Mouse (Mus musculus) liver, adult 2 months (tissue): ENCODE measurements around the gene Slc27a4. TPM values are rescaled to one million over a fixed set of nuclear protein-coding genes. Genes with fewer than 3 reads are reported as not detected.
A peak's percentile ranks its signal among the peaks of the same experiment; 100 is the strongest.

ENCODE experiments used
- DNase-seq: peaks from one replicate; pipeline ENCODE4 v3.0.0-alpha.2; 2011; ENCODE audit warnings: low read depth, low spot score; ENCODE audit errors: extremely low read depth
- H3K27ac ChIP-seq: fragments of 200-500 bp; replicated peaks from 2 replicates; pipeline ENCODE4 v1.5.1; 2012; ENCODE audit warnings: low read depth, mild to moderate bottlenecking, control low read depth, inconsistent platforms, low read length; ENCODE audit not compliant: insufficient read depth
- H3K27me3 ChIP-seq: fragments of 200-500 bp; 2 replicates; pipeline ENCODE4 v1.6.1; 2012; ENCODE audit warnings: mild to moderate bottlenecking, moderate library complexity, low read length, inconsistent platforms; ENCODE audit not compliant: control insufficient read depth, insufficient read depth
- H3K36me3 ChIP-seq: fragments of 200-500 bp; 2 replicates; pipeline ENCODE4 v1.6.1; 2012; ENCODE audit warnings: low read length, inconsistent platforms; ENCODE audit not compliant: control insufficient read depth, insufficient read depth
- H3K4me1 ChIP-seq: fragments of 200-500 bp; 2 replicates; pipeline ENCODE4 v1.6.1; 2011; ENCODE audit warnings: low read length; ENCODE audit not compliant: control insufficient read depth, insufficient read depth
- H3K4me3 ChIP-seq: fragments of 200-500 bp; 2 replicates; pipeline ENCODE4 v1.5.1; 2011; ENCODE audit warnings: low read depth, mild to moderate bottlenecking, control low read depth, low read length, moderate library complexity; ENCODE audit not compliant: insufficient read depth
- H3K79me2 ChIP-seq: fragments of 200-500 bp; 2 replicates; pipeline ENCODE4 v1.6.1; 2012; ENCODE audit warnings: inconsistent platforms, mild to moderate bottlenecking, low read length, moderate library complexity; ENCODE audit not compliant: control insufficient read depth, insufficient read depth
- H3K9ac ChIP-seq: fragments of 200-500 bp; 2 replicates; pipeline ENCODE4 v1.6.1; 2012; ENCODE audit warnings: low read depth, mild to moderate bottlenecking, control low read depth, inconsistent platforms, low read length
- CTCF ChIP-seq: fragments of 200-500 bp; IDR thresholded peaks from 2 replicates; pipeline ENCODE4 v1.5.1; 2011; ENCODE audit warnings: low read depth, low read length, control low read depth
- POLR2A ChIP-seq: fragments of 200-500 bp; IDR thresholded peaks from 2 replicates; pipeline ENCODE4 v1.6.1; 2011; ENCODE audit warnings: low read length, control low read depth; ENCODE audit not compliant: insufficient read depth; ENCODE audit errors: extremely low read depth
- WGBS: fragments of 180-500 bp; shearing (Covaris S2); methylation state at CpG from one replicate; pipeline ENCODE4 v1.1.7; 2018; 5-methylcytosine and 5-hydroxymethylcytosine counted together
- polyA plus RNA-seq: library from polyadenylated mRNA; depleted of rRNA; stranded (reverse); fragments of >200 nt; gene quantifications from 2 replicates; pipeline ENCODE4 v1.2.3, GENCODE M21; 2012
- total RNA-seq: library from RNA; depleted of rRNA; stranded (reverse); fragments of >200 nt; gene quantifications from 2 replicates; pipeline ENCODE4 v1.2.3, GENCODE M21; 2014

Slc27a4 gene
- total and polyA plus RNA-seq, 2 experiments, result 9.2 to 31.5 TPM

GRCm38 (mm10) chr2:29817426-29818232, 15.2 kb downstream of the Slc27a4 start:
- Histone ChIP-seq H3K27me3 (no peaks in the 10 kb centered on the region), H3K27ac (no peak overlapping the region), H3K4me1 (no peaks in the 10 kb centered on the region), H3K36me3 (peaks cover 4% of the 10 kb centered on the region), H3K79me2 (no peaks in the 10 kb centered on the region), H3K4me3 (no peak overlapping the region), H3K9ac (no peak overlapping the region)
- TF ChIP-seq CTCF (peak; percentile 74), POLR2A (no peak)
- peak; percentile 49 for DNase-seq
- WGBS, result 40% methylated on average over 8 of the region's 8 CpGs

DNA sequence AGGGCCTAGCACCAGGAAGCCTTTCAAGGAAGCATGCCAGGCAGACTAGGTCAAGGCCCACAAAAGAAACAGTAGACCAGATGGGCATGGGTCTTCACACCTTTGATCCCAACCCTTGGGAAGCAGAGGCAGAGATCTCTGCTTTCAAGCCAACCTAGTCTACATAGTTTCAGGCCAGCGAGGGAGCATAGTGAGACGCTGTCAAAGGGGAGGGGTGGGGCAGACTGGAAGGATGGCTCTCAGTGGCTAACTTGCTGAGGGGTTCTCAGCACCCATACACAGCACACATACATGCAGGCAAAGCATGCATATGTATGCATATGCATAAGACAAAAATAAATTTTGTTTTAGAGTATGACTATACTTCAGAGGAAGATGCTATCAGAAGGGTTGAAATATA, 16.9 kb downstream of the Slc27a4 start:
- H3K79me2 ChIP-seq, result no peaks in the 10 kb centered on the region
- H3K27me3 ChIP-seq, result no peaks in the 10 kb centered on the region
- no peaks in the 10 kb centered on the region for H3K4me1 ChIP-seq
- no peak for DNase-seq
- no peak overlapping the region for H3K27ac ChIP-seq
- no peaks in the 10 kb centered on the region for H3K36me3 ChIP-seq
- no peak overlapping the region for H3K4me3 ChIP-seq
- TF ChIP-seq POLR2A (no peak), CTCF (no peak)
- no peak overlapping the region for H3K9ac ChIP-seq
- WGBS, result 56% methylated on average over 2 of the region's 2 CpGs

DNA sequence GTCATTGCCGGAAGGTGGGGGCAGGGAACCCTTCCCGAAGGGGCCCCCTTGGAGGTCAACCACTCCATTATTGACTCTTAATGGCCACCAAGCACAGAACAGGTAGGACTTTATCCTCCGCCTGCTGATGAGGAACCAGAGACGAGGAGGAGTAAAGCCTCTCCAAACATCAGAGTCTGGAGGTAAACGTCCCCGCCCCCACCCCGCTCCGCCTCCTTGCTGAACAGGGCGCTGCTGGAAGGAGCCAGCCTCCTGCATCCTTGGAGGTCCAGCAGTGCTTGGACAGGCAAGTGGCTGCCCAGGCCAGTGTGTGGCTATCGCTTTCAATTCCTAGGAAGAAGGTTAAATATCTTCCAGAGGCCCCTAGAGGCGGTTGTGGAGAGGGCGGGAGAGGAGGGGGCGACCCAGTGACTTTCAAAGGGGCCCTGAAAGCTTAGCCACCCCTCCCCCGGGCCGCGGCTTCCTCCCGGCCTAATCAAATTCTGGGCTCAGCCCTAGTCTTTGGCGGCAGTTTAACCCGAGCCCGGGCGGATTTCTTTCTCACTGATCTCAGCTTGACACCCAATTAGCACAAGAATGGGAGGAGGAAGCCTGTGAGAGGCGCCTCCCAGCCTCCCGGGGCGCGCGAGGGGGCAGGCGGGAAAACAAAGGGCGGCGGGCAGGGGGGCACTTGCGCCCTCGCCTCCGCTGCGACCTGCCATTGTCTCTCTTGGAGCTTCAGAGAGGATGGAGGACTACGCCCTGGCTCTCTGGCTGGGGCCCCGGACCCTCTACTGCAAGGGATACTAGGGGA, 17.8 kb downstream of the Slc27a4 start, which contains the start of gene Urm1:
TSS of gene Urm1 (plus strand) at position 51 of the 793 bp plus-strand sequence.
- peak within 1 kb of the TSS; percentile 32 for H3K9ac ChIP-seq
- H3K36me3 ChIP-seq, result no peaks in the 10 kb centered on the region
- 5% methylated on average over 35 of the region's 35 CpGs for WGBS
- H3K27ac ChIP-seq, result no peak within 1 kb of the TSS; the same call in 1 of the 2 replicates
- H3K4me3 ChIP-seq, result peak within 1 kb of the TSS; percentile 49
- TF ChIP-seq CTCF, result no peak
- no peak for TF ChIP-seq POLR2A
- DNase-seq, result no peak
- no peaks in the 10 kb centered on the region for H3K27me3 ChIP-seq
- H3K4me1 ChIP-seq, result no peaks in the 10 kb centered on the region
- no peaks in the 10 kb centered on the region for H3K79me2 ChIP-seq

DNA sequence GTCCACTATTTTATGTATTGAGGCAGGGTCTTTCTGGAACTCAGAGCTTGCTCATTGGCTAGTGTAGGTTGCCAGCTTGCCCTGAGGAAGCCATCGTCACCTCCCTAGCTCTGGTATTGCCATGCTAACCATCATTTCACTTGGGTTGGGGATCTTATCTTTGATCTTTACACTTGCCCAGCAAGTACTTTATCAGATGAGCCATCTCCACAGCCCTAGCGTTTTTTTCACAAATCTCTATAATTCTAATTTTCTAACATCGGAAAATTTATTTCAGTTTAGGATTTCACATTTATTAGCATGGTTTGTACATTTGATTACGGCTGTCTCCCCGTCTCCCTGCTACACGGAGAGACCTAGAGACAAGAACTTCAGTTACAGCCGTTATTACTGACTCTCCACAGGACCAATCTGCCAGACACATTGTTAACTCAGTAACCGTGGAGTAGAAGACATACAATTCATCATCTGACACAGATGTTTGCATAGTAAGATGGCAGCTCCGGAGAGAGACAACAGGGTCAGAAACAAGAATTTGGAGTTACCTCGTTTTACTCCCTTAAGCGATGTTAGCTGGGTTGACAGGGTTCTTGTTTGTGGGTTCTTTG, 24.0 kb downstream of the Slc27a4 start:
- Histone ChIP-seq H3K9ac (peak overlapping the region; percentile 64), H3K4me3 (peak overlapping the region; percentile 60), H3K27ac (peak overlapping the region; percentile 53), H3K79me2 (peaks cover 13% of the 10 kb centered on the region; the same call in 1 of the 2 replicates), H3K27me3 (no peaks in the 10 kb centered on the region), H3K4me1 (peaks cover 11% of the 10 kb centered on the region), H3K36me3 (no peaks in the 10 kb centered on the region)
- TF ChIP-seq CTCF (no peak), POLR2A (no peak)
- WGBS, result 12% methylated on average over 11 of the region's 11 CpGs
- no peak for DNase-seq

GRCm38 (mm10) chr2:29826926-29827708, 24.7 kb downstream of the Slc27a4 start:
- under 1% methylated on average over 48 of the region's 48 CpGs for WGBS
- H3K36me3 ChIP-seq, result no peaks in the 10 kb centered on the region

More at GRCm38 (mm10) chr2:29826926-29827708, 24.7 kb downstream of the Slc27a4 start:
- Histone ChIP-seq H3K4me1 (peaks cover 11% of the 10 kb centered on the region), H3K4me3 (peak overlapping the region; percentile 89), H3K27ac (peak overlapping the region; percentile 53), H3K9ac (peak overlapping the region; percentile 80), H3K79me2 (peaks cover 15% of the 10 kb centered on the region; the same call in 1 of the 2 replicates), H3K27me3 (no peaks in the 10 kb centered on the region)
- peak; percentile 90 for DNase-seq
- 0 out of 2 replicates have a peak, but pooled peaks have one; percentile 21 for TF ChIP-seq POLR2A
- TF ChIP-seq CTCF, result no peak
